Mouse (Mus musculus): ENCODE measurements around the gene Jagn1. TPM values are rescaled to one million over a fixed set of nuclear protein-coding genes. Genes with fewer than 3 reads are reported as not detected.

Gene Jagn1
- polyA plus RNA-seq, 1 experiment from 2014 or later: 120 TPM

DNA sequence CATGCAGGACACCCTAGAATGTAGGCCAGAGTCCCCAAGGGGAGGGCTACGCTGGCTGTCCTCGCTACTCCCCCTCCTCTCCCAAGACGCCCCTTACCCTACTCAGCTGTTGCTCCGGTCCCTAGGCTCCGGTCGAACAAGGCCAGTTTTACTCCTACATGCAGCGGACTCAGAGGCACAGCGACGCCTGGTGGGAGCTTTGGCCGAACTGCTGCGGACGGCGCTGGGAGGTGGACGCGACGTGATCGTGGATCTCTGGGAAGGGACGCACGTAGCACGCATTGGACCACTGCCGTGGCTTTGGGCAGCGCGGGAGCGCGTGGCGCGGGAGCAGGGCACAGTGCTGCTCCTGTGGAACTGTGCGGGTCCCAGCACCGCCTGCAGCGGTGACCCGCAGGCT is 27.1 kb downstream of the Jagn1 start:
- POLR2A ChIA-PET: interaction anchor here (3.0 kb wide), 1 partner anchor 27 kb away, joined by 10 read pairs; the partner anchor contains the start of gene Jagn1
- DNase-seq (ENCODE audit: low read depth, low spot score): no peak
- CTCF ChIA-PET: interaction anchor here (0.7 to 10.3 kb wide), 4 partner anchors 11 to 26 kb away, joined by 3 to 82 read pairs (median 12); partner anchors contain the start of gene Jagn1
- no peaks in the 10 kb centered on the region for H3K27me3 ChIP-seq
- in situ Hi-C loops (cut with MboI; ENCODE audit: low pct_unique_long_range_greater_than_20kb): no loop called here
- no peak for TF ChIP-seq CTCF (IDR thresholded peaks at IDR 0.05)
- no peak for ATAC-seq

DNA sequence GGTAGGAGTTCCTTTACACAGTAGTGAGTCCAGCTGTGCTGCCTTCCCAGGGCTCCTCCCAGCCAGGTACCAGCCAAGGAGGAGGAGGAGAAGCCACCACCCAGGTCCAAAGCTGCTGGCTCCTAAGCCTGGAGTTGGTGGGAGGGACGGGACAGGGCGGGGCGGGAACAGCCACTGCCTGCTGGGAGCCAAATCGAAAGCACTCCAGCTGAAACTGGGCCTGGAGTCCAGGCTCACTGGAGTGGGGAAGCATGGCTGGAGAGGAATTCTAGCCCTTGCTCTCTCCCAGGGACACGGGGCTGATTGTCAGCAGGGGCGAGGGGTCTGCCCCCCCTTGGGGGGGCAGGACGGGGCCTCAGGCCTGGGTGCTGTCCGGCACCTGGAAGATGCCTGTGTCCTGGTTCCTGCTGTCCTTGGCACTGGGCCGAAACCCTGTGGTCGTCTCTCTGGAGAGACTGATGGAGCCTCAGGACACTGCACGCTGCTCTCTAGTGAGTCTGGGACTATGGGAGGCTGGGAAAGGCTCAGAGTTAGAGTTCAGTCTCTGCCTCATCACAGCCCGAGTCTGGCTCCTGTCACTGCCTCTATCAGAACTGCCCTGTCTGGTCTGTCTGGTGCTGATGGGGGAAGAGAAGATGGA is 29.0 kb downstream of the Jagn1 start, which contains the start of gene Il17rc:
TSS of gene Il17rc (plus strand) at position 131 of the 640 bp plus-strand sequence.
- in situ Hi-C loops (cut with MboI; ENCODE audit: low pct_unique_long_range_greater_than_20kb): no loop called here
- ChIA-PET CTCF (interaction anchor here (1.3 to 10.3 kb wide), 3 partner anchors 9 to 28 kb away, joined by 3 to 82 read pairs (median 17); partner anchors contain the start of gene Jagn1), POLR2A (interaction anchor here (0.8 to 3.0 kb wide), 7 partner anchors 10 to 58 kb away, joined by 3 to 41 read pairs (median 3); partner anchors contain the start of genes Creld1 and Jagn1)
- TF ChIP-seq CTCF (IDR thresholded peaks at IDR 0.05): no peak
- H3K27me3 ChIP-seq: no peaks in the 10 kb centered on the region
- DNase-seq (ENCODE audit: low read depth, low spot score) (no peak), ATAC-seq (peak; percentile 72)

DNA sequence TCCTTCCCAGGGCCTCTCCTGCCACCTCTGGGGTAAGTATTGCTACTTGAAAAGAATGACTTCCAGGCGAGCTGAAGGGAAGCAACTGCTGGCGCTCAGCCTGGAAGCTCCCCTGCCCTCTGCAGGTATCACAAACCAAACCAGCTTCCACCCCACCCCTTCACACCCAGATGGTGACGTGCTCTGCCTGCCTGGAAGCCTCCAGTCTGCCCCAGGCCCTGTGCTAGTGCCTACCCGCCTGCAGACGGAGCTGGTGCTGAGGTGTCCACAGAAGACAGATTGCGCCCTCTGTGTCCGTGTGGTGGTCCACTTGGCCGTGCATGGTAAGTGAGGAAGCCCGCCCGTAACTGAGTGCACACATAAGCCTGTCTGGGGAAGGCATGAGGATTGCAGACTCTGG is 29.7 kb downstream of the Jagn1 start:
- TF ChIP-seq CTCF (IDR thresholded peaks at IDR 0.05): no peak
- POLR2A ChIA-PET: interaction anchor here (1.1 to 3.0 kb wide), 2 partner anchors 9 to 22 kb away, joined by 4 to 41 read pairs; partner anchors contain the start of gene Creld1
- H3K27me3 ChIP-seq: no peaks in the 10 kb centered on the region
- in situ Hi-C loops (cut with MboI; ENCODE audit: low pct_unique_long_range_greater_than_20kb): no loop called here
- CTCF ChIA-PET: interaction anchor here (10.3 kb wide), 1 partner anchor 29 kb away, joined by 82 read pairs; the partner anchor contains the start of gene Jagn1
- peak; percentile 33 for ATAC-seq
- DNase-seq (ENCODE audit: low read depth, low spot score): no peak

DNA sequence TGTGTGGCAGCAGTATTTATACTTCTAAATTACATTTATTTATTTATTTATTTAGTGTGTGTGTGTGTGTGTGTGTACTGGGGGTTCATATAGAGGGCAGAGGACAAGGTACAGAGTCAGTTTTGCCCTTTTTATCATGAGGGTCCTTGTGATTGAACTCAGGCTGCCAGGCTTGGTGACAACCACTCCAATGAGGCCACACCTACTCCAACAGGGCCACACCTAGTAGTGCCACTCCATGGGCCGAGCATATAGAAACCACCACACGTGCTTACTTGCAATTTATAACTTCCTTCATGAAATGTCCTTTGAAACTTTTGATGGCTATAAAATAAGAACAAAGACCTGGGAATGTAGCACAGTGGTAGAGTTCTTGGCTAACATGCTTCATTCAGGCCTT is 30.9 kb downstream of the Jagn1 start:
- POLR2A ChIA-PET: no interaction called here
- no peak for TF ChIP-seq CTCF (IDR thresholded peaks at IDR 0.05)
- DNase-seq (ENCODE audit: low read depth, low spot score) (no peak), ATAC-seq (no peak)
- no peaks in the 10 kb centered on the region for H3K27me3 ChIP-seq
- in situ Hi-C loops (cut with MboI; ENCODE audit: low pct_unique_long_range_greater_than_20kb): no loop called here
- CTCF ChIA-PET: no interaction called here

DNA sequence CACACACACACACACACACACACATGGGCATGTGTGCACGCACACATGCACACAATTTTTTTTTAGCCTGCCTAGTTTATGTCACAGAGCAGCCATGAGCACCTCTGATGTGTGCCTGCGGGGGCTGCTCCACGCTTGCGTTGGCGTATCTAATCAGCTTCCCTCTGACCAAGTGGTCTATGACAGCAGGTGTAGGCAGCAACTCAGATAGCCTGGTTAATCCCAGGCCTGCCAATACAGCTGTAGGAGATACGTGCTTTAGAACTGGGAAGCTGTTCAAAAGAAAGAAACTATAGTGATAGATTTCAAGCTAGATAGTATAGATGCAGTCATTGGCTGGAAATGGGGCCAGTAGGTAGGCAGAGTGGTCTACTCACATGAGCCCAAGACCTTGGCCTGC is 31.3 kb downstream of the Jagn1 start:
- ChIA-PET POLR2A (no interaction called here), CTCF (no interaction called here)
- in situ Hi-C loops (cut with MboI; ENCODE audit: low pct_unique_long_range_greater_than_20kb): no loop called here
- ATAC-seq: no peak
- H3K27me3 ChIP-seq: no peaks in the 10 kb centered on the region
- no peak for TF ChIP-seq CTCF (IDR thresholded peaks at IDR 0.05)
- DNase-seq (ENCODE audit: low read depth, low spot score): no peak

DNA sequence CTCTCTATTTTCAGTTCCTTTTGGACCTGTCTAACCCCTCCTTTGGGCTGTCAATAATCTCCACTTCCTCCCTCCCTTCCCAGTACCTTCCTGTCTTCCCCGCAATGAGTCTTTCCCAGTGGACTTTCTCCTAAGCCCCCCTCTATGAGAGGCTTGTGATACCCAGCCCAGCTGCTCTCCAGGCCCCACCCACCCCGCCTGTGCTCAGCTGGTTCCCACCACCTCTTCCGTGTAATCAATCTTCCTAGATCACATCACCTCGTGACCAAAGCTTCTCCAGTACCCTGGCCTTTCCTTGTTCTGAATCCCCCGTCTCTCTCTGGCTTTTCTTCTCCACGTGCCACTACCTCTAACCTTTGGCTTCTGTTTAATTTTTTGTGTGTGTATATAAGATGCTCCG is 35.0 kb downstream of the Jagn1 start:
- ChIA-PET POLR2A (no interaction called here), CTCF (no interaction called here)
- in situ Hi-C loops (cut with MboI; ENCODE audit: low pct_unique_long_range_greater_than_20kb): no loop called here
- DNase-seq (ENCODE audit: low read depth, low spot score) (no peak), ATAC-seq (no peak)
- TF ChIP-seq CTCF (IDR thresholded peaks at IDR 0.05): no peak
- no peaks in the 10 kb centered on the region for H3K27me3 ChIP-seq

DNA sequence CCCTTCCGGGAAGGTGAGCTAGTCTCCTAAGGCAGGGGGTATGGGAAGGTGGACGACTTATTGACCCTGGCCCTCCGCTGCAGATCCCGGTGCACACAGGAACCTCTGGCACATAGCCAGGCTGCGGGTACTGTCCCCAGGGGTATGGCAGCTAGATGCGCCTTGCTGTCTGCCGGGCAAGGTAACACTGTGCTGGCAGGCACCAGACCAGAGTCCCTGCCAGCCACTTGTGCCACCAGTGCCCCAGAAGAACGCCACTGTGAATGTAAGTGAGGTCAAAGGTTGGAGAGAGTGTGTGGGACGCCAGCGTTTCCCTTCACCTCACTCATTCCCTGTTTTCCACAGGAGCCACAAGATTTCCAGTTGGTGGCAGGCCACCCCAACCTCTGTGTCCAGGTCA is 36.5 kb downstream of the Jagn1 start:
- DNase-seq (ENCODE audit: low read depth, low spot score) (no peak), ATAC-seq (no peak)
- POLR2A ChIA-PET: no interaction called here
- no peaks in the 10 kb centered on the region for H3K27me3 ChIP-seq
- CTCF ChIA-PET: interaction anchor here (3.0 kb wide), 1 partner anchor 10 kb away, joined by 17 read pairs; the partner anchor contains the start of gene Il17rc
- no peak for TF ChIP-seq CTCF (IDR thresholded peaks at IDR 0.05)
- in situ Hi-C loops (cut with MboI; ENCODE audit: low pct_unique_long_range_greater_than_20kb): no loop called here

DNA sequence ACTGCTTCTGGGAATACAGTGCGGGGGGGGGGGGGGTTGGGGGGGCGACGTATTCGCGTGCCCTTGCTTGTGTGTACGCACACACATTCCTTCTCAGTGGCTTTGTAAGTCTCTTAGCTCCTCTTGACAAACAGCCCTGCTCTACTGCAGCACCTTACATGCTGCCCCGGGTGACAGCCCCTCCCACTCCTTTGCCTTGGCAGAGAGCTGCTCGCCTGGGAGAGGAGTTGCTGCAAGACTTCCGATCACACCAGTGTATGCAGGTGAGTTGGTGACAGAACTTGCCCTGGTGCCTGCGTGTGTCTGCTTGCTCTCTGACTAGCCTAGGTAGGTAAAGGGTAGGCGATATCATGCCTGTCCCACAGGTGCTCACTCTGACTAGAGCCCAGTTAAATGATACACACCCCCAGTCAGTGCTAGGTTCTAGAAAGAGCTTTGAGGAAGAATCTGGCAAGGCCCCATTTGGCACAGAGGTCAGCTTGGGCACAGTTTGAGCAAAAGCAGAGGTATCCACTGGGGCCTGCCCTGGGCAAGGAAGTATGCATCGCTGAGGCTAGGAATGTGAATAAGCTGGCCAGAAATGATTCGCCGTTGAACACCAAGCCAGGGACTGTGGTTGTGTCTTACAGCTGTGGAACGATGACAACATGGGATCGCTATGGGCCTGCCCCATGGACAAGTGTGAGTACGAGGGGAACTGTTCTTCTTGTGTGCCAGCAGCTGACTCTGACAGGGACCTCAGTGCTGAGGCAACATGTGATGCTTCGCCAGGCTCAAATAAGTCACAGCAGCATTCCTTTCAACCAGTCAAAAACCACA is 38.4 kb downstream of the Jagn1 start:
- CTCF ChIA-PET: interaction anchor here (0.6 to 3.0 kb wide), 6 partner anchors 11 to 49 kb away, joined by 3 to 17 read pairs (median 3); partner anchors contain the start of gene Il17rc
- no peaks in the 10 kb centered on the region for H3K27me3 ChIP-seq
- ATAC-seq (peak; percentile 82), DNase-seq (ENCODE audit: low read depth, low spot score) (peak; percentile 85)
- TF ChIP-seq CTCF (IDR thresholded peaks at IDR 0.05): no peak
- in situ Hi-C loops (cut with MboI; ENCODE audit: low pct_unique_long_range_greater_than_20kb): loop anchor here (5.0 kb wide), 2 partner anchors 38 to 212 kb away; partner anchors contain the start of gene Jagn1
- POLR2A ChIA-PET: interaction anchor here (0.7 to 3.8 kb wide), 6 partner anchors 9 to 46 kb away, joined by 3 to 41 read pairs (median 4); partner anchors contain the start of gene Il17rc

DNA sequence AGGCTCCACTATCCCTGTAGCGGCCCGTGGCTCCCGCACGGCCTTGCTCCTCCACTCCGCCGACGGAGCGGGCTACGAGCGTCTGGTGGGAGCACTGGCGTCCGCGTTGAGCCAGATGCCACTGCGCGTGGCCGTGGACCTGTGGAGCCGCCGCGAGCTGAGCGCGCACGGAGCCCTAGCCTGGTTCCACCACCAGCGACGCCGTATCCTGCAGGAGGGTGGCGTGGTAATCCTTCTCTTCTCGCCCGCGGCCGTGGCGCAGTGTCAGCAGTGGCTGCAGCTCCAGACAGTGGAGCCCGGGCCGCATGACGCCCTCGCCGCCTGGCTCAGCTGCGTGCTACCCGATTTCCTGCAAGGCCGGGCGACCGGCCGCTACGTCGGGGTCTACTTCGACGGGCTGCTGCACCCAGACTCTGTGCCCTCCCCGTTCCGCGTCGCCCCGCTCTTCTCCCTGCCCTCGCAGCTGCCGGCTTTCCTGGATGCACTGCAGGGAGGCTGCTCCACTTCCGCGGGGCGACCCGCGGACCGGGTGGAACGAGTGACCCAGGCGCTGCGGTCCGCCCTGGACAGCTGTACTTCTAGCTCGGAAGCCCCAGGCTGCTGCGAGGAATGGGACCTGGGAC is 40.2 kb downstream of the Jagn1 start:
- ChIA-PET POLR2A (interaction anchor here (0.5 to 3.8 kb wide), 7 partner anchors 11 to 401 kb away, joined by 3 to 41 read pairs (median 3); partner anchors contain the start of gene Il17rc), CTCF (no interaction called here)
- no peaks in the 10 kb centered on the region for H3K27me3 ChIP-seq
- TF ChIP-seq CTCF (IDR thresholded peaks at IDR 0.05): no peak
- ATAC-seq: no peak
- DNase-seq (ENCODE audit: low read depth, low spot score): no peak
- in situ Hi-C loops (cut with MboI; ENCODE audit: low pct_unique_long_range_greater_than_20kb): loop anchor here (5.0 kb wide), 2 partner anchors 40 to 210 kb away; partner anchors contain the start of gene Jagn1

DNA sequence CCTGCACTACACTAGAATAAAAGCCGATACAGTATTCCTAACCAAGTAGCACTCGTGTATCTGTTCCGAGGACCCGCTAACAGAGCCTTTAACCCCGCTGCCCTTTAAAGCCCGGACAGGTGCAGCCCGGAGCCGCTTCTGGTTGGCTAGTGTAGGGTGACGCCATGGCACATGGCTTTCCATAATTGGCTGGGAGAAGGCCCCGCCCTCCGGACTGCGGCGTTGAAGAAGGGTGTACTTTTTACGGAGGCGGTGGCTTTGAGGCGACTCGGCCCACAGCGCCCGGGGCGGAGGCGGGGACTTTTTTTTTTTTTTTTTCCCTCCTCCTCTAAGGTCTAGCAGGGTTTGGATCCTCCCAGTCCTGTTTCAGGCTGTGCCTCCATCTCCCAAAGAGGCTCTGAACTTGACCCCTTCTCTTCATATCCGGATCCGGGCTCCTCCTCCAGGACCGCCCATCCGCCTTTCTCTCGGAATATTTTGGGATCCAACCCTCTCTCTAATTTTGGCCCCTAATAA is 40.8 kb downstream of the Jagn1 start, which contains the start of gene Creld1:
TSS of gene Creld1 (plus strand) at position 198 of the 516 bp plus-strand sequence.
- ATAC-seq (peak; percentile 69), DNase-seq (ENCODE audit: low read depth, low spot score) (peak; percentile 90)
- POLR2A ChIA-PET: interaction anchor here (0.5 to 3.8 kb wide), 3 partner anchors 12 to 402 kb away, joined by 3 to 41 read pairs (median 3); partner anchors contain the start of gene Il17rc
- in situ Hi-C loops (cut with MboI; ENCODE audit: low pct_unique_long_range_greater_than_20kb): loop anchor here (5.0 kb wide), 2 partner anchors 41 to 209 kb away; partner anchors contain the start of gene Jagn1
- no peak for TF ChIP-seq CTCF (IDR thresholded peaks at IDR 0.05)
- H3K27me3 ChIP-seq: no peaks in the 10 kb centered on the region
- CTCF ChIA-PET: no interaction called here
